Mouse (Mus musculus): ENCODE measurements around the gene Cit.

GRCm38 (mm10) chr5:116003825-116004224 is 158.7 kb downstream of the Cit start:
- TF ChIP-seq CTCF (IDR thresholded peaks at IDR 0.05; ENCODE audit: low read depth, low read length) = no peak
- TF ChIP-seq POLR2AphosphoS5 (IDR thresholded peaks at IDR 0.05; ENCODE audit: insufficient replicate concordance, low read depth, low read length) = no peak
- no peak for TF ChIP-seq GATA1 (IDR thresholded peaks at IDR 0.05; ENCODE audit: borderline replicate concordance, low read length)
- no peak for TF ChIP-seq TAL1 (conservative IDR thresholded peaks at IDR 0.05; ENCODE audit: low read depth, low read length)

All from G1E (cell line).